Mouse (Mus musculus) frontal cortex, postnatal 10 days (tissue): ENCODE measurements at regions not wholly inside any gene's neighbourhood (a gene's known extent, or its start where the extent isn't known, plus 50 kb on each side); places are given as distances from the start of the nearest gene placed in this dataset.

Experiments used
- DNase-seq, 2 experiments: peaks; one replicate each; pipeline ENCODE4 v3.0.0; 2022; ENCODE audit warnings: low spot score in 2 of 2, mixed read lengths in 1 of 2

- DNase-seq = no peak
Measured at GRCm38 (mm10) chr3:82214566-82215465, 69.2 kb upstream of the Gucy1a1 start.

GRCm38 (mm10) chr3:82207321-82207720, 61.7 kb upstream of the Gucy1a1 start:
- DNase-seq = no peak
